Mouse (Mus musculus) hindbrain, embryonic 16.5 days (tissue): ENCODE measurements around the gene Snx3. TPM values are rescaled to one million over a fixed set of nuclear protein-coding genes. Genes with fewer than 3 reads are reported as not detected.

Experiments
- ATAC-seq: fragments of 200-750 bp; cut with Nextera tagmentation; 2 replicates; pipeline ENCODE4 v1.8.0; 2017; ENCODE audit warnings: moderate TSS enrichment, moderate library complexity
- H3K27ac ChIP-seq: fragments of 300-500 bp; sonication (generic); 2 replicates; pipeline ENCODE4 v1.5.1; 2014; ENCODE audit warnings: low read depth, mild to moderate bottlenecking, control low read depth, low read length, moderate library complexity
- H3K27me3 ChIP-seq: fragments of 300-500 bp; sonication (generic); replicated peaks from 2 replicates; pipeline ENCODE4 v1.6.1; 2014; ENCODE audit warnings: low read length; ENCODE audit not compliant: control insufficient read depth, insufficient read depth
- H3K36me3 ChIP-seq: fragments of 300-500 bp; sonication (generic); 2 replicates; pipeline ENCODE4 v1.6.1; 2014; ENCODE audit warnings: mild to moderate bottlenecking, low read length, moderate library complexity, mixed read lengths; ENCODE audit not compliant: control insufficient read depth, insufficient read depth
- H3K4me1 ChIP-seq: fragments of 300-500 bp; sonication (generic); 2 replicates; pipeline ENCODE4 v1.6.1; 2014; ENCODE audit warnings: low read depth, low read length; ENCODE audit not compliant: control insufficient read depth, insufficient read depth
- H3K4me2 ChIP-seq: fragments of 300-500 bp; sonication (generic); 2 replicates; pipeline ENCODE4 v1.6.1; 2014; ENCODE audit warnings: mild to moderate bottlenecking, low read length, control low read depth, moderate library complexity
- H3K4me3 ChIP-seq: fragments of 300-500 bp; sonication (generic); 2 replicates; pipeline ENCODE4 v1.5.1; 2014; ENCODE audit warnings: mild to moderate bottlenecking, low read length, control low read depth, moderate library complexity
- H3K9ac ChIP-seq: fragments of 300-500 bp; sonication (generic); 2 replicates; pipeline ENCODE4 v1.6.1; 2014; ENCODE audit warnings: low read depth, mild to moderate bottlenecking, control low read depth, low read length, moderate library complexity
- H3K9me3 ChIP-seq: fragments of 300-500 bp; sonication (generic); 2 replicates; pipeline ENCODE4 v1.6.1; 2014; ENCODE audit warnings: mild to moderate bottlenecking, low read length, moderate library complexity; ENCODE audit not compliant: control insufficient read depth
- WGBS: fragments of 180-500 bp; shearing (Covaris S2); extraction: QIAGEN DNeasy Blood & Tissue Kit; methylation state at CpG from one replicate; pipeline ENCODE4 v1.1.7; 2014; 5-methylcytosine and 5-hydroxymethylcytosine counted together
- polyA plus RNA-seq: library from polyadenylated mRNA; unstranded; fragments of >200 nt; fragmentation: Nextera tagmentation; extraction: Ambion mirVana; gene quantifications from 2 replicates; pipeline ENCODE4 v1.2.1, GENCODE M21; 2015

The Snx3 gene
- polyA plus RNA-seq, 1 experiment from 2014 or later: 365 TPM

GRCm38 (mm10) chr10:42584436-42584983 lies 82.7 kb downstream of the Snx3 start:
- Histone ChIP-seq H3K4me2 (peak overlapping the region; percentile 38), H3K9ac (no peak overlapping the region), H3K27ac (no peak overlapping the region), H3K4me1 (peaks cover 2% of the 10 kb centered on the region; the same call in 1 of the 2 replicates), H3K36me3 (no peaks in the 10 kb centered on the region), H3K27me3 (peaks cover 52% of the 10 kb centered on the region), H3K4me3 (peak overlapping the region; percentile 16), H3K9me3 (no peaks in the 10 kb centered on the region)
- no peak for ATAC-seq
- WGBS: 2% methylated on average over 37 of the region's 37 CpGs

Other genes starting within 250 kb of the Snx3 start
- 4.3 and 4.4 TPM in 2 replicates for gene Foxo3, start 225.3 kb upstream of the Snx3 start, polyA plus RNA-seq
- 9.5 and 10.1 TPM in 2 replicates for gene Afg1l, start 23.5 kb upstream of the Snx3 start, polyA plus RNA-seq
- 0.13 and 0.99 TPM in 2 replicates for gene Nr2e1, start 81.6 kb downstream of the Snx3 start, polyA plus RNA-seq
- 36.4 and 38.4 TPM in 2 replicates for gene Ostm1, start 81.8 kb downstream of the Snx3 start, polyA plus RNA-seq